Mouse (Mus musculus): ENCODE data around the gene Slc51a.

DNA sequence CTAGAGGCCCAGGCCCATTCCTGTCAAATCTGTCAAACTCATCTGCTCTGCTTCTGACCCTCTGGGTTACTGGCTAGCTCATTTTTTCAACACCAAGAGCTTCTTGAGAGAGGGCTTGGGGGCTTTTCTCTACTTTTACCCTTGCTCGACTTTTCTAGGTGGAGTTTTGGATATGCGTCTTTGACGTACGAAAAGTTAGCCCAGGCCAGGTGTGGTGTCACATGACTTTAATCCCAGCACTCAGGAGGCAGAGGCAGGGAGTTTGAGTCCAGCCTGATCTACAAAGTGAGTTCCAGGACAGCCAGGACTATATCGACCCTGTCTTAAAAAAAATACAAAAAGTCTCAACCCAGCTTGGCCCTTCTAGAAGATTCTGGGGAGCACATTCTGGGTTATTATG is 20.4 kb upstream of the Slc51a start:
- TF ChIP-seq EP300 (IDR thresholded peaks at IDR 0.05; ENCODE audit: low read depth) (no peak), CTCF (IDR thresholded peaks at IDR 0.05; ENCODE audit: low read depth) (no peak)

Data from liver, embryonic 14.5 days (tissue).